Mouse (Mus musculus) CH12.LX (cell line): ENCODE measurements around the gene Olfr1432. TPM values are rescaled to one million over a fixed set of nuclear protein-coding genes. Genes with fewer than 3 reads are reported as not detected.
"Not testable (repeated sequence)": the region's sequence is repeated elsewhere in the genome, so short reads cannot be mapped to it uniquely, and the experiment has no call there.

Source experiments
- DNase-seq: peaks from one replicate; pipeline ENCODE4 v3.0.0-alpha.2; 2013; ENCODE audit errors: extremely low read depth
- H3K27ac ChIP-seq: 2 replicates; pipeline ENCODE4 v1.5.1; 2012; ENCODE audit warnings: low read depth, mild to moderate bottlenecking, control low read depth, moderate library complexity; ENCODE audit not compliant: insufficient read depth
- H3K27me3 ChIP-seq: replicated peaks from 2 replicates; pipeline ENCODE3; 2012; ENCODE audit warnings: inconsistent platforms
- H3K36me3 ChIP-seq, 2 experiments: replicated peaks in 1 of 2; 2 replicates each; pipeline versions ENCODE3 to v1.6.1; 2012; ENCODE audit warnings: inconsistent platforms in 1 of 2, low read length in 1 of 2, mild to moderate bottlenecking in 1 of 2, mixed read lengths in 1 of 2, moderate library complexity in 1 of 2; ENCODE audit not compliant: control insufficient read depth in 1 of 2, insufficient read depth in 1 of 2
- H3K4me1 ChIP-seq, 2 experiments: 2 replicates each; pipeline ENCODE4 v1.6.1; 2012; ENCODE audit warnings: inconsistent platforms in 1 of 2, moderate library complexity in 1 of 2; ENCODE audit not compliant: insufficient read depth in 2 of 2, control insufficient read depth in 1 of 2
- H3K4me2 ChIP-seq: 2 replicates; pipeline ENCODE4 v1.6.1; 2012; ENCODE audit warnings: low read depth, mild to moderate bottlenecking, control low read depth; ENCODE audit not compliant: poor library complexity, insufficient read depth, severe bottlenecking
- H3K4me3 ChIP-seq, 3 experiments: fragments of 150-350 bp in 1 of 3; sonication (generic) in 1 of 3; replicated peaks in 1 of 3; 2 replicates each; pipeline versions ENCODE3 to v1.5.1; 2011 to 2012; ENCODE audit warnings: low read depth in 2 of 3, low read length in 2 of 3, mild to moderate bottlenecking in 2 of 3, moderate library complexity in 2 of 3, control low read depth in 1 of 3, improper control_type of control experiment in 1 of 3, inconsistent platforms in 1 of 3, mixed read lengths in 1 of 3; ENCODE audit not compliant: poor library complexity in 1 of 3
- H3K79me2 ChIP-seq: replicated peaks from 2 replicates; pipeline ENCODE4 v1.6.1; 2012; ENCODE audit warnings: mild to moderate bottlenecking, moderate library complexity; ENCODE audit not compliant: control insufficient read depth, poor library complexity, insufficient read depth, severe bottlenecking; ENCODE audit errors: extremely low read depth
- H3K9ac ChIP-seq: 2 replicates; pipeline ENCODE4 v1.6.1; 2012; ENCODE audit warnings: low read depth, mild to moderate bottlenecking, control low read depth, moderate library complexity; ENCODE audit not compliant: insufficient read depth
- H3K9me3 ChIP-seq: replicated peaks from 2 replicates; pipeline ENCODE3; 2012; ENCODE audit warnings: low read length, inconsistent platforms, mixed read lengths
- BHLHE40 ChIP-seq: IDR thresholded peaks from 2 replicates; pipeline ENCODE4 v1.6.1; 2011; ENCODE audit warnings: mild to moderate bottlenecking, low read depth, low read length, improper control_type of control experiment
- E2F4 ChIP-seq: IDR thresholded peaks from 2 replicates; pipeline ENCODE4 v1.6.1; 2011; ENCODE audit warnings: low read depth, low read length, improper control_type of control experiment; ENCODE audit not compliant: insufficient replicate concordance
- ELF1 ChIP-seq: IDR thresholded peaks from 2 replicates; pipeline ENCODE4 v1.6.1; 2014; ENCODE audit warnings: low read depth, mild to moderate bottlenecking, inconsistent platforms, low read length, improper control_type of control experiment
- GABPA ChIP-seq: IDR thresholded peaks from 2 replicates; pipeline ENCODE4 v1.6.1; 2012; ENCODE audit warnings: low read depth, low read length, improper control_type of control experiment, inconsistent platforms; ENCODE audit not compliant: insufficient replicate concordance
- HCFC1 ChIP-seq: IDR thresholded peaks from 2 replicates; pipeline ENCODE4 v1.6.1; 2012; ENCODE audit warnings: low read depth, mild to moderate bottlenecking, inconsistent platforms, low read length, improper control_type of control experiment
- JUN ChIP-seq: IDR thresholded peaks from 2 replicates; pipeline ENCODE4 v1.6.1; 2011; ENCODE audit warnings: low read depth, mild to moderate bottlenecking, low read length, improper control_type of control experiment, moderate library complexity; ENCODE audit not compliant: insufficient read depth
- JUND ChIP-seq: conservative IDR thresholded peaks from 2 replicates; pipeline ENCODE4 v1.6.1; 2011; ENCODE audit warnings: low read depth, low read length, improper control_type of control experiment
- MAFK ChIP-seq: IDR thresholded peaks from 2 replicates; pipeline ENCODE4 v1.6.1; 2011; ENCODE audit warnings: low read length, improper control_type of control experiment; ENCODE audit not compliant: insufficient replicate concordance
- MAX ChIP-seq: IDR thresholded peaks from 2 replicates; pipeline ENCODE4 v1.6.1; 2011; ENCODE audit warnings: low read length, improper control_type of control experiment
- MAZ ChIP-seq: IDR thresholded peaks from 2 replicates; pipeline ENCODE4 v1.6.1; 2012; ENCODE audit warnings: low read depth, mild to moderate bottlenecking, inconsistent platforms, low read length, improper control_type of control experiment, moderate library complexity
- NELFE ChIP-seq: IDR thresholded peaks from 2 replicates; pipeline ENCODE4 v1.6.1; 2011; ENCODE audit warnings: low read depth, low read length, improper control_type of control experiment
- NRF1 ChIP-seq: IDR thresholded peaks from 2 replicates; pipeline ENCODE4 v1.6.1; 2014; ENCODE audit warnings: low read depth, mild to moderate bottlenecking, inconsistent platforms, low read length, improper control_type of control experiment, moderate library complexity
- TBP ChIP-seq: conservative IDR thresholded peaks from 2 replicates; pipeline ENCODE4 v1.6.1; 2011; ENCODE audit warnings: low read depth, low read length, improper control_type of control experiment
- UBTF ChIP-seq: IDR thresholded peaks from 2 replicates; pipeline ENCODE4 v1.6.1; 2012; ENCODE audit warnings: low read depth, mild to moderate bottlenecking, inconsistent platforms, low read length, improper control_type of control experiment, moderate library complexity
- USF2 ChIP-seq: conservative IDR thresholded peaks from 2 replicates; pipeline ENCODE4 v1.6.1; 2011; ENCODE audit warnings: low read depth, low read length, improper control_type of control experiment
- ZMIZ1 ChIP-seq: IDR thresholded peaks from 2 replicates; pipeline ENCODE4 v1.6.1; 2012; ENCODE audit warnings: low read depth, mild to moderate bottlenecking, inconsistent platforms, low read length, improper control_type of control experiment
- dilution Hi-C: fragments of 300-500 bp; cut with MboI; formaldehyde crosslinking; loops from 2 replicates; pipeline ENCODE4 v1.14.3; 2020; ENCODE audit warnings: low sequenced_read_pairs; ENCODE audit not compliant: extremely low pct_unique_long_range_greater_than_20kb, extremely low pct_ligation_motif_present
- in situ Hi-C: fragments of 300-500 bp; cut with MboI; formaldehyde crosslinking; loops from 3 replicates; pipeline ENCODE4 v1.14.3; 2019; ENCODE audit warnings: low sequenced_read_pairs, low pct_ligation_motif_present, low pct_unique_long_range_greater_than_20kb, mixed read lengths
- polyA plus RNA-seq: library from polyadenylated mRNA; unstranded; fragments of >175 nt; gene quantifications from 2 replicates; pipeline ENCODE4 v1.2.1, GENCODE M21; 2012; ENCODE audit warnings: low read depth; ENCODE audit not compliant: insufficient read length
- total RNA-seq, 2 experiments: library from RNA; depleted of rRNA; stranded (reverse); fragments of 300-350 nt in 1 of 2; fragments of >200 nt in 1 of 2; gene quantifications; 2 replicates each; pipeline ENCODE4 v1.2.3; 2012 to 2014

The Olfr1432 gene
- total RNA-seq (2012; rRNA removed) (not detected in 2 replicates), total RNA-seq (2014; rRNA removed) (not detected in 2 replicates), polyA plus RNA-seq (not detected in 2 replicates)

GRCm38 (mm10) chr19:12232496-12232895 lies at the start of gene Olfr1432:
Olfr1432 (minus strand) TSS chr19:12232596.
- H3K4me1 ChIP-seq, H3K9me3 ChIP-seq, H3K9ac ChIP-seq, H3K4me2 ChIP-seq, H3K27me3 ChIP-seq, H3K27ac ChIP-seq, in situ Hi-C loops, H3K4me3 ChIP-seq, DNase-seq, dilution Hi-C loops, H3K79me2 ChIP-seq, H3K36me3 ChIP-seq: not testable (repeated sequence)

- Histone ChIP-seq H3K27ac (no peak within 1 kb of the TSS), H3K27me3 (no peaks in the 10 kb centered on the region), H3K4me2 (no peak within 1 kb of the TSS), H3K79me2 (no peaks in the 10 kb centered on the region), H3K9me3 (no peaks in the 10 kb centered on the region), H3K4me3 (no peak within 1 kb of the TSS), H3K4me1 (no peaks in the 10 kb centered on the region), H3K9ac (no peak within 1 kb of the TSS), H3K36me3 (no peaks in the 10 kb centered on the region)
- DNase-seq, result no peak
- TF ChIP-seq JUN, result no peak
- no peak for TF ChIP-seq HCFC1
- TF ChIP-seq E2F4, result no peak
- TF ChIP-seq NRF1, result no peak
- no peak for TF ChIP-seq GABPA
- no peak for TF ChIP-seq MAX
- no peak for TF ChIP-seq NELFE
- TF ChIP-seq UBTF, result no peak
- no peak for TF ChIP-seq ELF1
- TF ChIP-seq USF2, result no peak
- TF ChIP-seq MAZ, result no peak
- TF ChIP-seq TBP, result no peak
- TF ChIP-seq MAFK, result no peak
- no peak for TF ChIP-seq ZMIZ1
- no peak for TF ChIP-seq JUND
- TF ChIP-seq BHLHE40, result no peak
- in situ Hi-C loops, result no loop called here
- dilution Hi-C loops, result no loop called here
These were observed 47.2 kb upstream of the Olfr1432 start, which contains the start of gene Olfr1434 for GRCm38 (mm10) chr19:12279554-12279953. Olfr1434 (plus strand) TSS chr19:12279854.
